Mouse (Mus musculus) neural tube, embryonic 13.5 days (tissue): ENCODE measurements around the gene Pik3ap1. TPM values are rescaled to one million over a fixed set of nuclear protein-coding genes. Genes with fewer than 3 reads are reported as not detected.

Experiments
- ATAC-seq: fragments of 200-750 bp; cut with Nextera tagmentation; 2 replicates; pipeline ENCODE4 v1.8.0; 2017; ENCODE audit warnings: low read depth, mild to moderate bottlenecking, moderate TSS enrichment, moderate library complexity
- H3K27ac ChIP-seq: fragments of 300-500 bp; sonication (generic); replicated peaks from 2 replicates; pipeline ENCODE4 v1.5.1; 2015; ENCODE audit warnings: moderate library complexity, mild to moderate bottlenecking, inconsistent platforms
- H3K27me3 ChIP-seq: fragments of 300-500 bp; sonication (generic); 2 replicates; pipeline ENCODE4 v1.6.1; 2015; ENCODE audit warnings: mild to moderate bottlenecking, inconsistent platforms
- H3K36me3 ChIP-seq: fragments of 300-500 bp; sonication (generic); 2 replicates; pipeline ENCODE4 v1.6.1; 2015; ENCODE audit warnings: mild to moderate bottlenecking, inconsistent platforms
- H3K4me1 ChIP-seq: fragments of 300-500 bp; sonication (generic); replicated peaks from 2 replicates; pipeline ENCODE4 v1.6.1; 2015; ENCODE audit warnings: inconsistent platforms
- H3K4me2 ChIP-seq: fragments of 300-500 bp; sonication (generic); 2 replicates; pipeline ENCODE4 v1.6.1; 2015; ENCODE audit warnings: inconsistent platforms, mild to moderate bottlenecking, moderate library complexity
- H3K4me3 ChIP-seq: fragments of 300-500 bp; sonication (generic); 2 replicates; pipeline ENCODE4 v1.5.1; 2015; ENCODE audit warnings: mild to moderate bottlenecking, inconsistent platforms
- H3K9ac ChIP-seq: fragments of 300-500 bp; sonication (generic); 2 replicates; pipeline ENCODE4 v1.6.1; 2015; ENCODE audit warnings: moderate library complexity, mild to moderate bottlenecking, inconsistent platforms
- H3K9me3 ChIP-seq: fragments of 300-500 bp; sonication (generic); 2 replicates; pipeline ENCODE4 v1.6.1; 2016; ENCODE audit warnings: inconsistent platforms
- WGBS: fragments of 180-500 bp; shearing (Covaris S2); methylation state at CpG from one replicate; pipeline ENCODE4 v1.1.7; 2015; 5-methylcytosine and 5-hydroxymethylcytosine counted together
- polyA plus RNA-seq: library from polyadenylated mRNA; unstranded; fragments of >200 nt; fragmentation: Nextera tagmentation; extraction: Ambion mirVana; gene quantifications from 2 replicates; pipeline ENCODE4 v1.2.1, GENCODE M21; 2015

The Pik3ap1 gene
- polyA plus RNA-seq, 1 experiment from 2014 or later: 1.7 TPM

DNA sequence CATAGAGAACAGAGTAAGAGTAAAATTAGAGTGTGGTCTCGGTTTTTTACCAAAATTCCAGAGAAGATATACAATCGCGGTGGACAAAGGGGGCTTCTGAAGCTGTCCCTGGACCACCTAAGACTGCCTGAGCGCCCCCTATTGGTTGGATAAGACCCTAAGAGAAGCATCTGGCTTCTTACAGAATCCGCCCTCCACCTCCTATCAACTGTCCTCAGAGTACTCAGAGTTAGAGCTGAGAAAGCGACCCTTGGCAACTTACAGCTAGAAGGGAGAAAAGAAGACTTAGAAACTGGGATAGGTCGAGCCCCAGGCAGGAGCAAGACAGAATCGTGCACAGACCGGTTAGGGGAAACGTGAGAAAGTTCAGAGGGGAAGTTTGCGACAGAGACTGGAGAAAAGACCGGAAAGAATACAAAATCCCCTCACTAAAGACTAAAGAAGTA is 473 bp downstream of the Pik3ap1 start:
- H3K27me3 ChIP-seq: peaks cover 24% of the 10 kb centered on the region
- ATAC-seq: no peak
- WGBS: 11% methylated on average over 12 of the region's 12 CpGs
- peak overlapping the region; percentile 65 for H3K9ac ChIP-seq
- H3K4me3 ChIP-seq: peak overlapping the region; percentile 46
- H3K36me3 ChIP-seq: no peaks in the 10 kb centered on the region
- no peaks in the 10 kb centered on the region for H3K9me3 ChIP-seq
- peaks cover 11% of the 10 kb centered on the region for H3K4me1 ChIP-seq
- peak overlapping the region; percentile 94 for H3K4me2 ChIP-seq
- no peak overlapping the region for H3K27ac ChIP-seq

DNA sequence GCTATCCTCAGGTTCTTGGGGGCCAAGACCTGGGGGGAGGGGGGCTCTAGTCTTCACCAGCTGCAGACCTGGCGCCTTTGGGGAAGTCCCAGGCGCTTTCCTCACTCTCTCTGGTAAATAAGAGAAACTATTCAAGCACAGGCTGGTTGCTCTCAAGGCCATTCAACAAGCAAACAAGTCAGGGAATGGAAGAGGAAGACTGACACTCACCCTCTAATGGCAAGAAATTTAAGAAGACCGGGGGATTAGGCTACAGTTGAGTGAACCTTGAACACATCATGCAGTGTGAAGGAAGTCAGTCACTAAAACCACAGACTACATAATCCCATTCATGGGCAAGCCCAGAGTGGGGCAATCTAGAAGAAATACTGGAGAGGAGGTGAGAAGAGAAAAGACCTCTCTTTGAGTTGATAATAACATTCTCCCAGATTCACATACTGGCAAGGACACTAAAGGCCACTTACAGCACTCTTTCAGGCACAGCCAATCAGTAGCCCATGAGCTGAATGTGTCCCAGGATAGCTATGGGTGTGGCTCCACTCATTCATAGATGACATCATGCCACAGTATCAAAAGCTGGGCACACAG is 2.4 kb downstream of the Pik3ap1 start:
- WGBS: 83% methylated on average over 3 of the region's 3 CpGs
- Histone ChIP-seq H3K27me3 (peaks cover 24% of the 10 kb centered on the region), H3K4me1 (peaks cover 11% of the 10 kb centered on the region), H3K4me2 (no peak overlapping the region), H3K36me3 (no peaks in the 10 kb centered on the region), H3K9ac (no peak overlapping the region), H3K27ac (no peak overlapping the region), H3K9me3 (no peaks in the 10 kb centered on the region), H3K4me3 (no peak overlapping the region)
- no peak for ATAC-seq

DNA sequence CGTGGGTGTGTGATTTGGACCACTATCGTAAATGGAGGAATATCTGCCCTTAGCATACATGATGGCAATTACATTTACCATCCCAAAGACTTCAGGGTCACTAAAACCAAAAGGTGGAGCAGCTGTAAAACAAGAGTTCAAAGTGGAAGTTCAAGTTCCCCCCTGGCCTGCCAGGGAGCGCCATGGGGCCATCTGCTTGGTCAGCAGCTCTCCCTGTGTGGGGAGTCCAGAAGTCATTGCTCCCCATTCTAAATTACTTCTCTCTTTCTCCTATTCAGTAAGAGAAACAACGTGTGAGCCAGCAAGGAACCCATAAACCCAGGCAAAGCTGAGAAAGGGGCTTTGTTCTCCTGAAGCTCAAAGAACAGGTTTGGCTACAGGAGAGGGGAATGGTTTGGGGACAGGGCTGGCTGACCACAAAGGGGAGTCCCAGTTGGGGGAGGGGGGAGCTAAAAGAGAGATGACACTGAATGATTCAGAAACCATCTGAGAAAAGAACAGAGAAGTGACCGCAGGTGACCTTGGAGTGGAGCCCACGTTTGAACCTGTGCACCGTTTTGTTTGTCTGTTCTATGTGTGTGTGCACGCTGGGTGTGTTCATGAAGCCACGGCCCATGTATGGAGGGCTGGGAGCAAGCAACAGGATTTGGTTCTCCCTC is 3.2 kb downstream of the Pik3ap1 start:
- no peak overlapping the region for H3K4me2 ChIP-seq
- H3K4me3 ChIP-seq: no peak overlapping the region
- ATAC-seq: no peak
- H3K4me1 ChIP-seq: peaks cover 11% of the 10 kb centered on the region
- H3K36me3 ChIP-seq: no peaks in the 10 kb centered on the region
- no peak overlapping the region for H3K9ac ChIP-seq
- no peaks in the 10 kb centered on the region for H3K9me3 ChIP-seq
- H3K27me3 ChIP-seq: peaks cover 24% of the 10 kb centered on the region
- WGBS: 71% methylated on average over 9 of the region's 9 CpGs
- no peak overlapping the region for H3K27ac ChIP-seq

DNA sequence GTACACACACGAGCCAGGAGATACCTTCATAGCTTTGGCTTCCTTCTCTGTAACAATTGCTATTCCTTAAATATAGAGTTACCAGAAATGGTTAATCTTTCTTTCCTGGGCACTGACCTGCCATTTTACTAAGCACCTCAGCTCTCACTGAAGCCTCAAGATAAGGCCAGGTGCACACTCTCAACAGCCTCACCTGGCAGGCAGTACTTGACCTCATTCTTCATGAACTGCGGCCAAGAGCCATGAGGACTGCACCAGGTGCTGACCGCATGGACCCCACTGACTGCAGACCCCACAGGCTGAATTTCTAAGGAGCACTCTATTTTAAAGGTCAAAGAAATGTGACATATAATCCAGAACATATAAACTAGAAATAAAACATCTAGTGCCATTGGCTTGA is 5.7 kb downstream of the Pik3ap1 start:
- no peaks in the 10 kb centered on the region for H3K36me3 ChIP-seq
- WGBS: 88% methylated on average over 3 of the region's 3 CpGs
- H3K27ac ChIP-seq: no peak overlapping the region
- H3K4me3 ChIP-seq: no peak overlapping the region
- peaks cover 7% of the 10 kb centered on the region for H3K27me3 ChIP-seq
- no peaks in the 10 kb centered on the region for H3K9me3 ChIP-seq
- no peak overlapping the region for H3K9ac ChIP-seq
- no peaks in the 10 kb centered on the region for H3K4me1 ChIP-seq
- no peak overlapping the region for H3K4me2 ChIP-seq
- no peak for ATAC-seq

DNA sequence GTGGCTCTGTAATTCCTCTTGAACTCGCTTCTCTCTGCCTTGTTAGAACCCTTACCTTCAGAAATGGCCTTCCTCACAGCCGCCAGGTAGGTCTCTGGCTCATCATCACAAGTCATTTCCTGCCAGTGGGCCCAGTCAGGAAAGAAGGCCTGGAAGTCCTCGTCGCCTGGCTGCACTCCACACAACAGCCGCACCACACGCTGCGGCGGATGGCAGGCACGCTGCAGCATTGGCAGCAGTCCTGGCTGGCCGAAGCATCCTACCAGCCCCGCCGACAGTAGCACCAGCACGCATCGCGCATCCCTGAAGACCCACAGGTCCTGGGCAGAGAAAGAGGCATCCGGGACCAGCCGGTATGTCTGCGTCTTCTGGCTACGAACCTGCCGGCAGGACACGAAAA is 9.1 kb downstream of the Pik3ap1 start:
- Histone ChIP-seq H3K9me3 (no peaks in the 10 kb centered on the region), H3K27me3 (no peaks in the 10 kb centered on the region), H3K4me3 (no peak overlapping the region), H3K4me1 (no peaks in the 10 kb centered on the region), H3K36me3 (no peaks in the 10 kb centered on the region), H3K4me2 (no peak overlapping the region), H3K27ac (no peak overlapping the region), H3K9ac (no peak overlapping the region)
- WGBS: 87% methylated on average over 21 of the region's 21 CpGs
- ATAC-seq: no peak

DNA sequence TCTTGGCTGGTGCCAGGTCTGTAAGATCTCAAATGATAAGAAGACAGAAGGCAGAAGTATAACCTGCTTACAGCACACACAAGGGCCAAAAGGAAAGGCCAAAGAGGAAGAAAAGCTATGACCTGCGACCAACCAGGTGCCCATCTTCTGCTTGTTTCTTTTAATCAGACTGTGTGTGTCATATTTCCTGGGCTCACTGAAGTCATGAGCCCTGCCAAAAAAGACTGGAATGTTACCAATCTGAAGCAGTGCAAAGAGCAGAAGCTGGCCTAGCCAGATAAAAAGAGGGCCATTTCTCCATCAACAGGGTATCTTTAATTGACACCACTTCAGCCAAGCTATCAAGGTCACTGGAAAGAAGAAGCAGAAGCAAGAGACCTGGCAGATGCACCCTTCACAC is 9.8 kb downstream of the Pik3ap1 start:
- ATAC-seq: no peak
- no peak overlapping the region for H3K4me2 ChIP-seq
- 85% methylated on average over 1 of the region's 1 CpGs for WGBS

DNA sequence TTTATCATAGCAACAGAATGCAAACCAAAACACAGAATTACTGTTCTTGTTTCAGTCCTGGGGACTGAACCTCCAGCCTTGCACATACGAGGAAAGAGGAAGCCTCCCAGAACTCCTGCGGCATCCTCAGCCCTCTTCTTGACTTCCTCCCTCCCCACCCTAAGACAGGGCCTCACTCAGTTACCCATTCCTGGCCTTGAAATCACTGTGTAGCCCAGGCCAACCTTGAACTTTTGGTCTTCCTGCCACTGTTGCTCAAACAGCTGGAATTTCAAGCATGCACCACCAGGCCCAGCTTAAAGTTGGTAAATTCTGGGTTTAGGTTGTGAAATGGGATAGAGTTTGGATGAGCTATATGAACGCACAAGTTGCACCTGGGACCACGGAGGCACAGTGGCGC is 10.2 kb downstream of the Pik3ap1 start:
- no peak overlapping the region for H3K4me2 ChIP-seq
- no peaks in the 10 kb centered on the region for H3K9me3 ChIP-seq
- no peak overlapping the region for H3K27ac ChIP-seq
- WGBS: 91% methylated on average over 5 of the region's 5 CpGs
- H3K9ac ChIP-seq: no peak overlapping the region
- H3K4me3 ChIP-seq: no peak overlapping the region
- no peak for ATAC-seq
- H3K27me3 ChIP-seq: no peaks in the 10 kb centered on the region
- no peaks in the 10 kb centered on the region for H3K36me3 ChIP-seq
- no peaks in the 10 kb centered on the region for H3K4me1 ChIP-seq

More for the DNA sequence above, 9.8 kb downstream of the Pik3ap1 start:
- H3K9ac ChIP-seq: no peak overlapping the region
- no peaks in the 10 kb centered on the region for H3K9me3 ChIP-seq
- H3K36me3 ChIP-seq: no peaks in the 10 kb centered on the region
- no peak overlapping the region for H3K27ac ChIP-seq
- H3K4me3 ChIP-seq: no peak overlapping the region
- H3K27me3 ChIP-seq: no peaks in the 10 kb centered on the region
- H3K4me1 ChIP-seq: no peaks in the 10 kb centered on the region

DNA sequence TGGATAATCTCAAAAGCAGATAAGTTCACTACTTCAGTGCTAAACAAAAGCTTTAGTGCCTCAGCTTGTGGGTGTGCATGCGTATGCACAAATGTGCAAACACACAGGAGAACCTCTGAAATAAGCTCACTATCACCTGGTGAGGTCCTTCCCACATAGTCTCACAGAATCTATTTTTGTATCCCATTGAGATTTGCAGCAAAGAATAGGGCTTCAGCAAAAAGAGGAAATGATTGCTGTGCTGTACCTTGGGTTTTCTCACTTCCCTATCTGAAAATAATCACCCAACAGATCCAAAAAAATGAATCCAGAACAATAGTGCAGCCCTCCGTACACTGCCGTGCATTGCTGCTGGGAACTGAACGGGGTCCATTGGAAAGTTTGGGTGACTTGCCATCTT is 12.6 kb downstream of the Pik3ap1 start:
- Histone ChIP-seq H3K4me3 (no peak overlapping the region), H3K9me3 (no peaks in the 10 kb centered on the region), H3K9ac (no peak overlapping the region), H3K4me2 (no peak overlapping the region), H3K27me3 (no peaks in the 10 kb centered on the region), H3K36me3 (no peaks in the 10 kb centered on the region), H3K4me1 (no peaks in the 10 kb centered on the region), H3K27ac (no peak overlapping the region)
- WGBS: 87% methylated on average over 4 of the region's 4 CpGs
- ATAC-seq: no peak

DNA sequence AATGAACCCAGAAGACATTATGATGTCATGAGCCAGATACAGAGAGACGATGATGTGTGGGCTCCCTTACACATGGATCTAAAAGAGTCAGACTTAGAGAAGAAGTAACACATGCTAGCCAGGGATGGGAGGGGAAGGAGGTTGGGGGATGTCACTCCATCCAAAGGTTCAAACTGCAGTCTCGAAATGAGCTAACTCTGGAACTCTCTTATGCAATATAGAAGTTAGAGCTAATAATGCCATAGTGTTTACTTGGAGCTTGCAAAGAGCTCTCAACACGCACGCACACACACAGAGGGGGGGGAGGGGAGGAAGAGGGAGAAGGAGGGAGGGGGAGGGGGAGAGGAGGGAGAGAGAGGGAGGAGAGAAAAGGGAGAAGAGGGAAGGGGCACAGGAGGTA is 13.5 kb downstream of the Pik3ap1 start:
- ATAC-seq: no peak
- H3K9ac ChIP-seq: no peak overlapping the region
- no peaks in the 10 kb centered on the region for H3K36me3 ChIP-seq
- WGBS: 76% methylated on average over 4 of the region's 4 CpGs
- H3K27ac ChIP-seq: no peak overlapping the region
- no peaks in the 10 kb centered on the region for H3K4me1 ChIP-seq
- H3K27me3 ChIP-seq: no peaks in the 10 kb centered on the region
- no peak overlapping the region for H3K4me2 ChIP-seq
- H3K4me3 ChIP-seq: no peak overlapping the region
- H3K9me3 ChIP-seq: no peaks in the 10 kb centered on the region

DNA sequence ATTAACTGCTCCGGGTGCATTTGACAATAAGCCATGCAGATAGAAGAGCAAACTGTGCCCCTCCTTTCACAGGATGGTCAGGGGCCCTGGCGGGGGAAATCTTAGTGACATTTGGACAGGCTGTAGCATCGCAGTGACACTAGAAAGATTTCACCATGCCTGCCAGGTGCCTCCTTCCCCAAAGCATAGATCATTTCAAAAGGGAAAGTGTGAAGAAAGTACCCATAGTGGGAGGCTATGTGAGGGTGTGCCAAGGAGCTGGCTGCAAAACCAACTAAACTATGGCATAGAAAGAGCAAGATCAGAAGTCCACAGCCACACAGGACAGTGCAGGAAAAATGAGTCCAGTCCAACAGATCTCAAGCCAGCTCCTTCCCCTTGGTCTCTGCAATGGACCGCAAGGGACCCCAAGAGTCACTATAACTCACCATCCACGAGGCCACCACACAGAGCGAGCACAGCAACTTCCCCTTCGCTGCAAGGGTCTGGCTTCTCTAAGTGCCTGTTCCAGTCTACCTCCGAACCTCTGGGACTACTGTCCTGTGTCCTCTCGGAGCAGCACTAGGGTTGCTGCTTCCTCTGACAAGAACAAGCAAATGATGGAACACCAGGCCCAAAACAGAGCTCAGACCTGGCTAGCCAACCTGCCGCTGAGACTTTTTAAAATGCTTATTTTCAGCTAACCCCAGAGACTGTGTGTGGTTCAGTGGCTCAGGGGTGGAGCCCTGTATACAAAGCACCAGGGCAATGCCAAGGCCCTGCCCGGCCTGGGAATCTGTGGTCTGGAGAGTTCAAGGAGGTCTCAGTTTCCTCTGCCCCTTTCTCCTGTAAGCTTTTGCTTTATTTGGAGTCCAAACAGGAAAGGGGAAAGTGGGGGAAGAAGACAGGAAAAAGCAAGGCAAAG is 15.1 kb downstream of the Pik3ap1 start:
- Histone ChIP-seq H3K27ac (no peak overlapping the region), H3K9me3 (no peaks in the 10 kb centered on the region), H3K9ac (no peak overlapping the region), H3K4me1 (no peaks in the 10 kb centered on the region), H3K4me2 (no peak overlapping the region), H3K4me3 (no peak overlapping the region), H3K27me3 (no peaks in the 10 kb centered on the region), H3K36me3 (no peaks in the 10 kb centered on the region)
- WGBS: 86% methylated on average over 11 of the region's 11 CpGs
- no peak for ATAC-seq

DNA sequence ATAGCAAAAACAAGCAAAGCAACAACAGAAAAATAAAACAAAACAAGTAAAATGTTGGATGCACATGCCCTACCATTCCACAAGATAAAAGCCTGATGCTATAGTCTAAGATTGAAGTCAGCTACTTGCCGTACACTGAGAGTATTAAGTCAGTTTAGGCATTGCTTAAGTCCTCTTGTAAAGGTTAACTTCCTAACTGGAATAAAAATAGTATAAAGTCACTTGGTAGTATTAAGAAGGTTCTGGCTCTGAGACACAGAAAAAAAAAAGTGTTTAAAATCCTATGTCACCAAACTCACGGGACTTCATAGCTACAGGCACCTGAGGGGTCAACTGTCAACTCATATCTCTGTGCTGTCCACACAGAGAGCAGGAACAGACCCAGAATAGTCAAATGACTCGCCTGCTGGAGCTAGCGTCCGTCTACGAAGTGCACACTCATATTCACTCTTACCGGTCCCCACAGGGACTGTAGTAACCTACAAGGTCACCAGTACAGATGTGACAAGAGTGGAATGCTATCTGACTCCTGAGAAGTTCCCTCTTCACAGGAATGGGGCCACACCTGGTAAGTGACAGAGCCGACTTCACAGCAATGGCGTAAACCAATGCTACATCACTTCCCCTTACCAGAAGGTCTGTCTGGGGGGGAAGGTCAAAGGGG is 17.9 kb downstream of the Pik3ap1 start:
- H3K27me3 ChIP-seq: no peaks in the 10 kb centered on the region
- no peak overlapping the region for H3K27ac ChIP-seq
- H3K4me1 ChIP-seq: no peaks in the 10 kb centered on the region
- no peaks in the 10 kb centered on the region for H3K36me3 ChIP-seq
- H3K9me3 ChIP-seq: no peaks in the 10 kb centered on the region
- no peak overlapping the region for H3K9ac ChIP-seq
- 90% methylated on average over 9 of the region's 9 CpGs for WGBS
- H3K4me2 ChIP-seq: no peak overlapping the region
- ATAC-seq: no peak
- no peak overlapping the region for H3K4me3 ChIP-seq
